Comparison of ENCODE assay signal across 8 mouse cellular contexts in the genomic region with DNA sequence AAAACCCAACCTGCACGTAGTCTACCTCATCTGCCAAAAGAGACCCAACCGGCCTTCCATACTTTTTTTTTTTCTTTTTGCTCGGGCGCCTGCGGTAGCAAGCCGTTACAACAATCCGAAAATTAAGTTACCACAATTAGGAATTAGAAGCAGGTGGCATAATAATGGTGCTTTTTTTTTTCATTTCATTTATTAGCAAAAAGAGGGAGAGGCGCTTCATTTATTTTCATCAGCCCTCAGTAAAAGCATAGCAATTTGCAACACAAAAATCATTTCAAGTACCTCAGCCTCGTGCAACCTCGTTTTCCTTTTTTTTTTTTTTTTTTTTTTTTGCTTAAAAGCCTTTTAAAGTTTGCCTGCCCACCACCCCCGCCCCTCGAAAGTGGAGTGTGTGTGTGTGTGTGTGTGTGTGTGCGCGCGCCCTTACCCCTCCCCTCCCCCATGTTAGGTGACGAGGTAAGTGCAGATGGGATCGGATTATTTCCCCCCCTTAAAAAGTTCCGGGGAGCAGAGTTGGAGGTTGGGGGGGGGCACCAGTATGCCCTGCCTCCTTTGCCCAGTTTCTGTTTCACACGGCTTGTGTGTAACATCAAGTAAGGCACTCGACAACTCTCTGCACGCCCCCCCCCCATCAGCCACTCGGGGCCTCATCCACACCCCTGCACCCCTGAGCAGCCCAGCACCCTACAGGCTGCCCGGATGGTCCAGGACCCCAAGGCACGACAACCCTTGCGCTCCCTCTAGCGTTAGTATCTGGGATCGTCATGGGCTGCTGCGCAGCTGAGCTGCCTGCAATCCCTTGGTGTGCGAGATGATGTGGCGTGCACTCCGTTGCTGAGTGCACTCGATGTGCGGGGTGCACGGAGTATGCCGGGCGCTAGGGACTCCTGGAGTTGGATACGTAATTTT. TPM values are rescaled to one million over a fixed set of nuclear protein-coding genes. Genes with fewer than 3 reads are reported as not detected.
A peak's percentile ranks its signal among the peaks of the same experiment; 100 is the strongest.
DNase-seq lines count a peak whose midpoint lies in the region; ATAC-seq and TF ChIP-seq lines count a peak whose summit lies in the region.

No protein-coding gene starts in this region.

- H3K4me1 ChIP-seq in MEL (ENCODE audit: control insufficient read depth in 1 of 2, insufficient read depth in 2 of 2, low read length in 2 of 2), result peaks cover 0 to 2% of the 10 kb centered on the region in 2 experiments; a peak in 1 of 4 replicates
- peaks cover 60% of the 10 kb centered on the region for H3K4me1 ChIP-seq in forebrain, embryonic 16.5 days (replicated peaks; ENCODE audit: control insufficient read depth, insufficient read depth, low read length)
- H3K4me1 ChIP-seq in neural tube, embryonic 14.5 days (ENCODE audit: control insufficient read depth, insufficient read depth, low read length), result peaks cover 17% of the 10 kb centered on the region

- peak; percentile 77 for TF ChIP-seq RAD21 in MEL (IDR thresholded peaks at IDR 0.05; ENCODE audit: low read depth, low read length)

- TF ChIP-seq CTCF in MEL (IDR thresholded peaks at IDR 0.05 in 2 of 3, conservative IDR thresholded peaks at IDR 0.05 in 1 of 3; ENCODE audit: control insufficient read depth in 1 of 3, insufficient read depth in 1 of 3, low read depth in 2 of 3, low read length in 3 of 3, poor library complexity in 1 of 3, severe bottlenecking in 1 of 3), result peak; percentile 90 to 93 (median 92)

- peak overlapping the region; percentile 64 to 78 for H3K4me3 ChIP-seq in MEL (ENCODE audit: control insufficient read depth in 1 of 2, insufficient read depth in 1 of 2, low read depth in 2 of 2, low read length in 2 of 2)
- peak overlapping the region; percentile 47 for H3K4me3 ChIP-seq in forebrain, embryonic 16.5 days (replicated peaks; ENCODE audit: low read length)
- H3K4me3 ChIP-seq in neural tube, embryonic 14.5 days (ENCODE audit: low read depth, low read length), result peak overlapping the region; percentile 25

- 0 out of 4 replicates have a peak, but pooled peaks cover 0 to 1% of the 10 kb centered on the region in 2 experiments for H3K27me3 ChIP-seq in MEL (ENCODE audit: control insufficient read depth in 1 of 2, insufficient read depth in 2 of 2, low read length in 2 of 2)
- H3K27me3 ChIP-seq in forebrain, embryonic 16.5 days (replicated peaks; ENCODE audit: control insufficient read depth, insufficient read depth, low read length), result no peaks in the 10 kb centered on the region
- H3K27me3 ChIP-seq in neural tube, embryonic 14.5 days (ENCODE audit: control insufficient read depth, insufficient read depth, low read length), result no peaks in the 10 kb centered on the region

- H3K36me3 ChIP-seq in MEL (ENCODE audit: control insufficient read depth in 1 of 2, insufficient read depth in 2 of 2, low read length in 2 of 2), result no peaks in the 10 kb centered on the region; a peak in 1 of 4 replicates
- H3K36me3 ChIP-seq in forebrain, embryonic 16.5 days (ENCODE audit: control insufficient read depth, insufficient read depth), result no peaks in the 10 kb centered on the region
- H3K36me3 ChIP-seq in neural tube, embryonic 14.5 days (ENCODE audit: control insufficient read depth, insufficient read depth, low read length), result no peaks in the 10 kb centered on the region

- peak; percentile 91 for ATAC-seq in forebrain, embryonic 16.5 days
- ATAC-seq in neural tube, embryonic 14.5 days (ENCODE audit: low read depth), result peak; percentile 95

- no peaks in the 10 kb centered on the region for H3K79me2 ChIP-seq in MEL (ENCODE audit: control insufficient read depth, insufficient read depth, low read length, poor library complexity)

- 0% methylated on average over 34 of the region's 37 CpGs for WGBS in forebrain, embryonic 16.5 days
- WGBS in neural tube, embryonic 14.5 days, result under 1% methylated on average over 37 of the region's 37 CpGs

- peak overlapping the region; percentile 53 for H3K9ac ChIP-seq in MEL (ENCODE audit: control insufficient read depth, low read depth, low read length, poor library complexity, severe bottlenecking)
- H3K9ac ChIP-seq in forebrain, embryonic 16.5 days (replicated peaks; ENCODE audit: low read depth, low read length), result peak overlapping the region; percentile 65
- peak overlapping the region; percentile 26 for H3K9ac ChIP-seq in neural tube, embryonic 14.5 days (replicated peaks; ENCODE audit: low read depth, low read length)

- DNase-seq in MEL (ENCODE audit: low read depth, low spot score), result peak; percentile 90
- peak; percentile 82 to 83 for DNase-seq in cerebellum, adult 18-20 months
- peak; percentile 90 to 92 for DNase-seq in heart, postnatal 36 days
- peak; percentile 88 to 96 for DNase-seq in layer of hippocampus, adult 18-20 months (ENCODE audit: low spot score in 2 of 2)
- peak; percentile 80 to 83 for DNase-seq in lung, adult 18-20 months
- DNase-seq in testis, postnatal 10 days (ENCODE audit: low spot score), result peak; percentile 93

- no peak overlapping the region for H3K27ac ChIP-seq in MEL (ENCODE audit: control insufficient read depth, low read depth, low read length)
- H3K27ac ChIP-seq in forebrain, embryonic 16.5 days (ENCODE audit: low read length), result peak overlapping the region; percentile 97
- H3K27ac ChIP-seq in neural tube, embryonic 14.5 days (ENCODE audit: low read depth, low read length), result no peak overlapping the region

- H3K4me2 ChIP-seq in forebrain, embryonic 16.5 days (ENCODE audit: low read length), result peak overlapping the region; percentile 94
- peak overlapping the region; percentile 60 for H3K4me2 ChIP-seq in neural tube, embryonic 14.5 days (ENCODE audit: low read depth, low read length)

- TF ChIP-seq POLR2A in MEL (IDR thresholded peaks at IDR 0.05; ENCODE audit: control insufficient read depth in 1 of 2, insufficient read depth in 1 of 2, low read depth in 1 of 2, low read length in 2 of 2, poor library complexity in 1 of 2), result no peak

- no peaks in the 10 kb centered on the region for H3K9me3 ChIP-seq in MEL (replicated peaks; ENCODE audit: insufficient read depth, low read length)
- H3K9me3 ChIP-seq in forebrain, embryonic 16.5 days (ENCODE audit: control insufficient read depth, low read length), result no peaks in the 10 kb centered on the region
- no peaks in the 10 kb centered on the region for H3K9me3 ChIP-seq in neural tube, embryonic 14.5 days (ENCODE audit: control insufficient read depth, low read length)

- intact Hi-C loops in heart, postnatal 36 days (cut with DNase I), result loop anchor here (2.0 to 5.0 kb wide), 3 partner anchors 95 to 126 kb away; no protein-coding TSS in a partner anchor

- no peak for TF ChIP-seq EP300 in MEL (IDR thresholded peaks at IDR 0.05; ENCODE audit: low read depth in 1 of 2, low read length in 2 of 2)

TF ChIP-seq in MEL, 35 proteins besides CTCF, POLR2A, EP300 and RAD21 (continues in another document):
- peak; percentile 25; the same call in 1 of the 2 replicates for TF ChIP-seq SIN3A (IDR thresholded peaks at IDR 0.05; ENCODE audit: low read length)
- TF ChIP-seq NRF1 (IDR thresholded peaks at IDR 0.05; ENCODE audit: insufficient read depth, low read depth, low read length, poor library complexity, severe bottlenecking), result peak; percentile 46; the same call in 1 of the 2 replicates
- peak; percentile 76 for TF ChIP-seq ZNF384 (IDR thresholded peaks at IDR 0.05; ENCODE audit: low read depth, low read length)
- no peak for TF ChIP-seq MAZ (IDR thresholded peaks at IDR 0.05; ENCODE audit: low read depth, low read length)
- TF ChIP-seq TCF12 (IDR thresholded peaks at IDR 0.05; ENCODE audit: low read depth, low read length), result no peak
- TF ChIP-seq SMC3 (IDR thresholded peaks at IDR 0.05; ENCODE audit: low read depth, low read length), result peak; percentile 82
- TF ChIP-seq MAX (IDR thresholded peaks at IDR 0.05; ENCODE audit: low read length), result no peak
- no peak for TF ChIP-seq E2F4 (IDR thresholded peaks at IDR 0.05; ENCODE audit: borderline replicate concordance, low read depth, low read length)
- TF ChIP-seq TBP (IDR thresholded peaks at IDR 0.05; ENCODE audit: low read depth, low read length), result 0 out of 2 replicates have a peak, but pooled peaks have one; percentile 8
- TF ChIP-seq MYC (IDR thresholded peaks at IDR 0.05; ENCODE audit: low read depth, low read length), result no peak
- TF ChIP-seq ZC3H11A (IDR thresholded peaks at IDR 0.05; ENCODE audit: low read depth, low read length), result peak; percentile 73
- no peak for TF ChIP-seq RCOR1 (IDR thresholded peaks at IDR 0.05; ENCODE audit: low read depth, low read length)
- TF ChIP-seq KAT2A (conservative IDR thresholded peaks at IDR 0.05; ENCODE audit: low read depth, low read length), result no peak
- TF ChIP-seq MYB (IDR thresholded peaks at IDR 0.05; ENCODE audit: low read depth, low read length), result no peak
- TF ChIP-seq ZKSCAN1 (IDR thresholded peaks at IDR 0.05; ENCODE audit: low read depth, low read length), result no peak
- no peak for TF ChIP-seq HCFC1 (IDR thresholded peaks at IDR 0.05; ENCODE audit: low read depth, low read length)
- TF ChIP-seq UBTF (IDR thresholded peaks at IDR 0.05; ENCODE audit: borderline replicate concordance, insufficient read depth, low read depth, low read length), result no peak
- 0 out of 2 replicates have a peak, but pooled peaks have one; percentile 11 for TF ChIP-seq BHLHE40 (IDR thresholded peaks at IDR 0.05; ENCODE audit: borderline replicate concordance, low read depth, low read length)
- TF ChIP-seq POLR2AphosphoS2 (IDR thresholded peaks at IDR 0.05; ENCODE audit: low read length), result no peak
- TF ChIP-seq USF1 (IDR thresholded peaks at IDR 0.05; ENCODE audit: low read depth, low read length), result no peak
- no peak for TF ChIP-seq POLR2AphosphoS5 (IDR thresholded peaks at IDR 0.05; ENCODE audit: borderline replicate concordance, low read depth, low read length)
- no peak for TF ChIP-seq GABPA (IDR thresholded peaks at IDR 0.05; ENCODE audit: low read depth, low read length)
- no peak for TF ChIP-seq TAL1 (IDR thresholded peaks at IDR 0.05; ENCODE audit: low read length)
- no peak for TF ChIP-seq MEF2A (IDR thresholded peaks at IDR 0.05; ENCODE audit: extremely low read depth, insufficient replicate concordance, low read depth, low read length, poor library complexity, severe bottlenecking)
- no peak for TF ChIP-seq MAFK (IDR thresholded peaks at IDR 0.05; ENCODE audit: borderline replicate concordance, low read depth, low read length)
- TF ChIP-seq USF2 (IDR thresholded peaks at IDR 0.05; ENCODE audit: borderline replicate concordance in 1 of 2, insufficient read depth in 1 of 2, low read depth in 1 of 2, low read length in 2 of 2), result no peak

RNA-seq across cellular contexts. Expression of a gene that starts 47.7 kb away (rescaled TPM):
- total RNA-seq in MEL (2012; rRNA removed), result 95.2 and 101 TPM in 2 replicates
- polyA plus RNA-seq in MEL (2012; ENCODE audit: insufficient read depth in 1 of 2, insufficient read length in 2 of 2, low read depth in 1 of 2, low replicate concordance in 2 of 2, missing spikeins in 1 of 2), result 100 to 1,000 TPM in 1 of 2 experiments, 10 to 100 TPM in 1; 87.0 to 144 TPM
- polyA plus RNA-seq in forebrain, embryonic 16.5 days (2015; fragmentation: Nextera tagmentation; extraction: Ambion mirVana), result 68.3 and 80.2 TPM in 2 replicates
- total RNA-seq in heart, postnatal 36 days (2021), result 1 to 10 TPM; 8.3 to 8.4 TPM
- total RNA-seq in layer of hippocampus, adult 18-20 months (2021), result 10 to 100 TPM; 15.5 to 17.6 TPM
- 28.8 and 32.9 TPM in 2 replicates for polyA plus RNA-seq in neural tube, embryonic 14.5 days (2014; fragmentation: Nextera tagmentation; extraction: Ambion mirVana)
